Mouse (Mus musculus) CH12.LX (cell line): ENCODE results near the gene Ccser1. TPM values are rescaled to one million over a fixed set of nuclear protein-coding genes. Genes with fewer than 3 reads are reported as not detected.

Experiments used
- DNase-seq: peaks from one replicate; pipeline ENCODE4 v3.0.0-alpha.2; 2013; ENCODE audit errors: extremely low read depth
- H3K27ac ChIP-seq: 2 replicates; pipeline ENCODE4 v1.5.1; 2012; ENCODE audit warnings: low read depth, mild to moderate bottlenecking, control low read depth, moderate library complexity; ENCODE audit not compliant: insufficient read depth
- H3K27me3 ChIP-seq: replicated peaks from 2 replicates; pipeline ENCODE3; 2012; ENCODE audit warnings: inconsistent platforms
- H3K36me3 ChIP-seq, 2 experiments: replicated peaks in 1 of 2; 2 replicates each; pipeline versions ENCODE3 to v1.6.1; 2012; ENCODE audit warnings: inconsistent platforms in 1 of 2, low read length in 1 of 2, mild to moderate bottlenecking in 1 of 2, mixed read lengths in 1 of 2, moderate library complexity in 1 of 2; ENCODE audit not compliant: control insufficient read depth in 1 of 2, insufficient read depth in 1 of 2
- H3K4me1 ChIP-seq, 2 experiments: 2 replicates each; pipeline ENCODE4 v1.6.1; 2012; ENCODE audit warnings: inconsistent platforms in 1 of 2, moderate library complexity in 1 of 2; ENCODE audit not compliant: insufficient read depth in 2 of 2, control insufficient read depth in 1 of 2
- H3K4me2 ChIP-seq: 2 replicates; pipeline ENCODE4 v1.6.1; 2012; ENCODE audit warnings: low read depth, mild to moderate bottlenecking, control low read depth; ENCODE audit not compliant: poor library complexity, insufficient read depth, severe bottlenecking
- H3K4me3 ChIP-seq, 3 experiments: fragments of 150-350 bp in 1 of 3; sonication (generic) in 1 of 3; replicated peaks in 1 of 3; 2 replicates each; pipeline versions ENCODE3 to v1.5.1; 2011 to 2012; ENCODE audit warnings: low read depth in 2 of 3, low read length in 2 of 3, mild to moderate bottlenecking in 2 of 3, moderate library complexity in 2 of 3, control low read depth in 1 of 3, improper control_type of control experiment in 1 of 3, inconsistent platforms in 1 of 3, mixed read lengths in 1 of 3; ENCODE audit not compliant: poor library complexity in 1 of 3
- H3K79me2 ChIP-seq: replicated peaks from 2 replicates; pipeline ENCODE4 v1.6.1; 2012; ENCODE audit warnings: mild to moderate bottlenecking, moderate library complexity; ENCODE audit not compliant: control insufficient read depth, poor library complexity, insufficient read depth, severe bottlenecking; ENCODE audit errors: extremely low read depth
- H3K9ac ChIP-seq: 2 replicates; pipeline ENCODE4 v1.6.1; 2012; ENCODE audit warnings: low read depth, mild to moderate bottlenecking, control low read depth, moderate library complexity; ENCODE audit not compliant: insufficient read depth
- H3K9me3 ChIP-seq: replicated peaks from 2 replicates; pipeline ENCODE3; 2012; ENCODE audit warnings: low read length, inconsistent platforms, mixed read lengths
- BHLHE40 ChIP-seq: IDR thresholded peaks from 2 replicates; pipeline ENCODE4 v1.6.1; 2011; ENCODE audit warnings: mild to moderate bottlenecking, low read depth, low read length, improper control_type of control experiment
- CHD1 ChIP-seq: IDR thresholded peaks from 2 replicates; pipeline ENCODE4 v1.6.1; 2012; ENCODE audit warnings: low read depth, low read length, improper control_type of control experiment, inconsistent platforms
- E2F4 ChIP-seq: IDR thresholded peaks from 2 replicates; pipeline ENCODE4 v1.6.1; 2011; ENCODE audit warnings: low read depth, low read length, improper control_type of control experiment; ENCODE audit not compliant: insufficient replicate concordance
- EP300 ChIP-seq: IDR thresholded peaks from 2 replicates; pipeline ENCODE4 v1.6.1; 2011; ENCODE audit warnings: low read length, improper control_type of control experiment
- GABPA ChIP-seq: IDR thresholded peaks from 2 replicates; pipeline ENCODE4 v1.6.1; 2012; ENCODE audit warnings: low read depth, low read length, improper control_type of control experiment, inconsistent platforms; ENCODE audit not compliant: insufficient replicate concordance
- IRF4 ChIP-seq: IDR thresholded peaks from 2 replicates; pipeline ENCODE4 v1.6.1; 2014; ENCODE audit warnings: low read depth, mild to moderate bottlenecking, inconsistent platforms, low read length, improper control_type of control experiment
- JUND ChIP-seq: conservative IDR thresholded peaks from 2 replicates; pipeline ENCODE4 v1.6.1; 2011; ENCODE audit warnings: low read depth, low read length, improper control_type of control experiment
- MAZ ChIP-seq: IDR thresholded peaks from 2 replicates; pipeline ENCODE4 v1.6.1; 2012; ENCODE audit warnings: low read depth, mild to moderate bottlenecking, inconsistent platforms, low read length, improper control_type of control experiment, moderate library complexity
- MEF2A ChIP-seq: IDR thresholded peaks from 2 replicates; pipeline ENCODE4 v1.6.1; 2014; ENCODE audit warnings: low read depth, mild to moderate bottlenecking, inconsistent platforms, low read length, improper control_type of control experiment, borderline replicate concordance
- MXI1 ChIP-seq: IDR thresholded peaks from 2 replicates; pipeline ENCODE4 v1.6.1; 2011; ENCODE audit warnings: mild to moderate bottlenecking, low read depth, low read length, improper control_type of control experiment
- MYC ChIP-seq: IDR thresholded peaks from 2 replicates; pipeline ENCODE4 v1.6.1; 2011; ENCODE audit warnings: low read depth, mild to moderate bottlenecking, improper control_type of control experiment, low read length
- NRF1 ChIP-seq: IDR thresholded peaks from 2 replicates; pipeline ENCODE4 v1.6.1; 2014; ENCODE audit warnings: low read depth, mild to moderate bottlenecking, inconsistent platforms, low read length, improper control_type of control experiment, moderate library complexity
- PAX5 ChIP-seq: IDR thresholded peaks from 2 replicates; pipeline ENCODE4 v1.6.1; 2012; ENCODE audit warnings: low read length, inconsistent platforms, mixed read lengths
- POLR2A ChIP-seq: IDR thresholded peaks from 2 replicates; pipeline ENCODE4 v1.6.1; 2011; ENCODE audit warnings: low read depth, mild to moderate bottlenecking, improper control_type of control experiment, low read length
- RCOR1 ChIP-seq: conservative IDR thresholded peaks from 2 replicates; pipeline ENCODE4 v1.6.1; 2012; ENCODE audit warnings: low read depth, mild to moderate bottlenecking, inconsistent platforms, low read length, improper control_type of control experiment
- TBP ChIP-seq: conservative IDR thresholded peaks from 2 replicates; pipeline ENCODE4 v1.6.1; 2011; ENCODE audit warnings: low read depth, low read length, improper control_type of control experiment
- UBTF ChIP-seq: IDR thresholded peaks from 2 replicates; pipeline ENCODE4 v1.6.1; 2012; ENCODE audit warnings: low read depth, mild to moderate bottlenecking, inconsistent platforms, low read length, improper control_type of control experiment, moderate library complexity
- USF1 ChIP-seq: IDR thresholded peaks from 2 replicates; pipeline ENCODE4 v1.6.1; 2014; ENCODE audit warnings: low read depth, mild to moderate bottlenecking, inconsistent platforms, low read length, improper control_type of control experiment
- ZKSCAN1 ChIP-seq: IDR thresholded peaks from 2 replicates; pipeline ENCODE4 v1.6.1; 2012; ENCODE audit warnings: low read depth, inconsistent platforms, low read length, improper control_type of control experiment, borderline replicate concordance
- ZNF384 ChIP-seq: IDR thresholded peaks from 2 replicates; pipeline ENCODE4 v1.6.1; 2012; ENCODE audit warnings: low read depth, low read length, improper control_type of control experiment, inconsistent platforms
- dilution Hi-C: fragments of 300-500 bp; cut with MboI; formaldehyde crosslinking; loops from 2 replicates; pipeline ENCODE4 v1.14.3; 2020; ENCODE audit warnings: low sequenced_read_pairs; ENCODE audit not compliant: extremely low pct_unique_long_range_greater_than_20kb, extremely low pct_ligation_motif_present
- in situ Hi-C: fragments of 300-500 bp; cut with MboI; formaldehyde crosslinking; loops from 3 replicates; pipeline ENCODE4 v1.14.3; 2019; ENCODE audit warnings: low sequenced_read_pairs, low pct_ligation_motif_present, low pct_unique_long_range_greater_than_20kb, mixed read lengths
- polyA plus RNA-seq: library from polyadenylated mRNA; unstranded; fragments of >175 nt; gene quantifications from 2 replicates; pipeline ENCODE4 v1.2.1, GENCODE M21; 2012; ENCODE audit warnings: low read depth; ENCODE audit not compliant: insufficient read length
- total RNA-seq, 2 experiments: library from RNA; depleted of rRNA; stranded (reverse); fragments of 300-350 nt in 1 of 2; fragments of >200 nt in 1 of 2; gene quantifications; 2 replicates each; pipeline ENCODE4 v1.2.3; 2012 to 2014

Gene Ccser1
- total and polyA plus RNA-seq, 3 experiments: not detected

GRCm38 (mm10) chr6:61320842-61321241 is 140.7 kb downstream of the Ccser1 start:
- Histone ChIP-seq H3K79me2 (no peaks in the 10 kb centered on the region), H3K9ac (no peak overlapping the region), H3K27ac (no peak overlapping the region), H3K4me2 (no peak overlapping the region), H3K4me1 (no peaks in the 10 kb centered on the region), H3K36me3 (no peaks in the 10 kb centered on the region)
- dilution Hi-C loops: no loop called here
- in situ Hi-C loops: no loop called here
- no peak for TF ChIP-seq PAX5
- no peak for TF ChIP-seq MAZ
- TF ChIP-seq RCOR1: no peak
- no peak for TF ChIP-seq BHLHE40
- TF ChIP-seq CHD1: no peak
- no peak for TF ChIP-seq IRF4
- no peak for TF ChIP-seq EP300
- TF ChIP-seq ZKSCAN1: no peak
- TF ChIP-seq TBP: no peak
- TF ChIP-seq, all 38 proteins: peak for 0
- no peaks in the 10 kb centered on the region for H3K27me3 ChIP-seq
- no peak overlapping the region for H3K4me3 ChIP-seq
- peaks cover 34% of the 10 kb centered on the region for H3K9me3 ChIP-seq
- no peak for DNase-seq

GRCm38 (mm10) chr6:61322328-61322727 is 142.2 kb downstream of the Ccser1 start:
- Histone ChIP-seq H3K9me3 (peaks cover 33% of the 10 kb centered on the region), H3K36me3 (no peaks in the 10 kb centered on the region), H3K9ac (no peak overlapping the region), H3K79me2 (no peaks in the 10 kb centered on the region), H3K4me3 (no peak overlapping the region), H3K27me3 (no peaks in the 10 kb centered on the region), H3K27ac (no peak overlapping the region), H3K4me1 (no peaks in the 10 kb centered on the region), H3K4me2 (no peak overlapping the region)
- no peak for TF ChIP-seq NRF1
- TF ChIP-seq MYC: no peak
- no peak for TF ChIP-seq ZNF384
- no peak for TF ChIP-seq UBTF
- no peak for TF ChIP-seq TBP
- TF ChIP-seq POLR2A: no peak
- no peak for TF ChIP-seq MEF2A
- TF ChIP-seq MXI1: no peak
- TF ChIP-seq E2F4: no peak
- no peak for TF ChIP-seq JUND
- TF ChIP-seq GABPA: no peak
- TF ChIP-seq PAX5: no peak
- no peak for TF ChIP-seq USF1
- dilution Hi-C loops (no loop called here), in situ Hi-C loops (no loop called here)
- DNase-seq: no peak
